Mouse (Mus musculus) stomach, postnatal 0 days (tissue): Measurements from ENCODE around the gene Mien1. TPM values are rescaled to one million over a fixed set of nuclear protein-coding genes. Genes with fewer than 3 reads are reported as not detected.
A peak's percentile ranks its signal among the peaks of the same experiment; 100 is the strongest.

Experiments
- ATAC-seq: fragments of 200-750 bp; cut with Nextera tagmentation; 2 replicates; pipeline ENCODE4 v1.8.0; 2017; ENCODE audit not compliant: low FRiP score, low TSS enrichment
- DNase-seq: peaks from one replicate; pipeline ENCODE4 v3.0.0-alpha.2; 2016; ENCODE audit warnings: low spot score
- H3K27ac ChIP-seq: fragments of 300-500 bp; sonication (generic); replicated peaks from 2 replicates; pipeline ENCODE4 v1.5.1; 2014; ENCODE audit warnings: mild to moderate bottlenecking, control low read depth
- H3K27me3 ChIP-seq: fragments of 300-500 bp; sonication (generic); 2 replicates; pipeline ENCODE4 v1.6.1; 2014; ENCODE audit warnings: low read length; ENCODE audit not compliant: control insufficient read depth, insufficient read depth
- H3K36me3 ChIP-seq: fragments of 300-500 bp; sonication (generic); 2 replicates; pipeline ENCODE4 v1.6.1; 2014; ENCODE audit warnings: low read length, mixed read lengths; ENCODE audit not compliant: control insufficient read depth, insufficient read depth
- H3K4me1 ChIP-seq: fragments of 300-500 bp; sonication (generic); replicated peaks from 2 replicates; pipeline ENCODE4 v1.6.1; 2014; ENCODE audit warnings: antibody characterized with exemption; ENCODE audit not compliant: control insufficient read depth, insufficient read depth
- H3K4me2 ChIP-seq: fragments of 300-500 bp; sonication (generic); replicated peaks from 2 replicates; pipeline ENCODE4 v1.6.1; 2014; ENCODE audit warnings: low read depth, mild to moderate bottlenecking, control low read depth, moderate library complexity
- H3K4me3 ChIP-seq: fragments of 300-500 bp; sonication (generic); 2 replicates; pipeline ENCODE4 v1.5.1; 2014; ENCODE audit warnings: low read depth, low read length, control low read depth
- H3K9ac ChIP-seq: fragments of 300-500 bp; sonication (generic); 2 replicates; pipeline ENCODE4 v1.6.1; 2014; ENCODE audit warnings: mild to moderate bottlenecking, low read length, control low read depth, mixed read lengths
- H3K9me3 ChIP-seq: fragments of 300-500 bp; sonication (generic); 2 replicates; pipeline ENCODE4 v1.6.1; 2016; ENCODE audit warnings: low read length; ENCODE audit not compliant: control insufficient read depth
- CTCF ChIP-seq: IDR thresholded peaks from 2 replicates; pipeline ENCODE4 v1.5.1; 2016; ENCODE audit warnings: antibody characterized with exemption, low read depth, mild to moderate bottlenecking, moderate library complexity
- EP300 ChIP-seq: optimal IDR thresholded peaks from 2 replicates; pipeline ENCODE3; 2016; ENCODE audit warnings: antibody characterized with exemption
- WGBS: fragments of 180-500 bp; shearing (Covaris S2); extraction: QIAGEN DNeasy Blood & Tissue Kit; methylation state at CpG from one replicate; pipeline ENCODE4 v1.1.7; 2014; 5-methylcytosine and 5-hydroxymethylcytosine counted together
- polyA plus RNA-seq: library from polyadenylated mRNA; unstranded; fragments of >200 nt; fragmentation: Nextera tagmentation; extraction: Ambion mirVana; gene quantifications from 2 replicates; pipeline ENCODE4 v1.2.1, GENCODE M21; 2015

Mien1 gene
- polyA plus RNA-seq, 1 experiment from 2014 or later = 142 TPM

- Histone ChIP-seq H3K27ac (no peak overlapping the region), H3K27me3 (no peaks in the 10 kb centered on the region), H3K9ac (no peak overlapping the region), H3K9me3 (no peaks in the 10 kb centered on the region), H3K36me3 (no peaks in the 10 kb centered on the region), H3K4me3 (no peak overlapping the region), H3K4me1 (no peaks in the 10 kb centered on the region), H3K4me2 (no peak overlapping the region)
- DNase-seq (no peak), ATAC-seq (no peak)
- 90% methylated on average over 6 of the region's 6 CpGs for WGBS
- TF ChIP-seq EP300 (no peak), CTCF (no peak)
Measured at GRCm38 (mm10) chr11:98462255-98462654, 23.5 kb upstream of the Mien1 start.

- no peaks in the 10 kb centered on the region for H3K36me3 ChIP-seq
- ATAC-seq (no peak), DNase-seq (no peak)
- no peak overlapping the region for H3K27ac ChIP-seq
- no peak overlapping the region for H3K9ac ChIP-seq
- no peak overlapping the region for H3K4me2 ChIP-seq
- H3K27me3 ChIP-seq = no peaks in the 10 kb centered on the region
- H3K9me3 ChIP-seq = no peaks in the 10 kb centered on the region
- 37% methylated on average over 6 of the region's 6 CpGs for WGBS
- H3K4me1 ChIP-seq = no peaks in the 10 kb centered on the region
- H3K4me3 ChIP-seq = no peak overlapping the region
- no peak for TF ChIP-seq CTCF
- TF ChIP-seq EP300 = no peak
Measured at GRCm38 (mm10) chr11:98461109-98461720, 22.4 kb upstream of the Mien1 start.

GRCm38 (mm10) chr11:98459860-98460259, 21.1 kb upstream of the Mien1 start:
- no peaks in the 10 kb centered on the region for H3K9me3 ChIP-seq
- H3K4me1 ChIP-seq = no peaks in the 10 kb centered on the region
- DNase-seq (no peak), ATAC-seq (no peak)
- H3K4me3 ChIP-seq = no peak overlapping the region
- no peaks in the 10 kb centered on the region for H3K27me3 ChIP-seq
- no peak overlapping the region for H3K9ac ChIP-seq
- no peaks in the 10 kb centered on the region for H3K36me3 ChIP-seq
- no peak overlapping the region for H3K27ac ChIP-seq
- 80% methylated on average over 9 of the region's 9 CpGs for WGBS
- no peak overlapping the region for H3K4me2 ChIP-seq
- TF ChIP-seq CTCF (no peak), EP300 (no peak)

GRCm38 (mm10) chr11:98459071-98459741, 20.4 kb upstream of the Mien1 start:
- no peak overlapping the region for H3K4me2 ChIP-seq
- H3K27ac ChIP-seq = no peak overlapping the region
- no peaks in the 10 kb centered on the region for H3K27me3 ChIP-seq
- no peaks in the 10 kb centered on the region for H3K9me3 ChIP-seq
- no peak overlapping the region for H3K9ac ChIP-seq
- TF ChIP-seq EP300 = no peak
- no peak for TF ChIP-seq CTCF
- ATAC-seq = no peak
- H3K36me3 ChIP-seq = no peaks in the 10 kb centered on the region
- WGBS = 26% methylated on average over 11 of the region's 11 CpGs
- no peaks in the 10 kb centered on the region for H3K4me1 ChIP-seq
- no peak overlapping the region for H3K4me3 ChIP-seq
- no peak for DNase-seq

- WGBS = 5% methylated on average over 21 of the region's 30 CpGs
- Histone ChIP-seq H3K4me2 (peak overlapping the region; percentile 90), H3K9ac (peak overlapping the region; percentile 62), H3K9me3 (no peaks in the 10 kb centered on the region), H3K4me3 (peak overlapping the region; percentile 57), H3K27me3 (no peaks in the 10 kb centered on the region), H3K27ac (0 out of 2 replicates have a peak overlapping the region, but pooled peaks have one; percentile 13), H3K4me1 (no peaks in the 10 kb centered on the region), H3K36me3 (no peaks in the 10 kb centered on the region)
- ATAC-seq (peak; percentile 7), DNase-seq (no peak)
- TF ChIP-seq EP300 (no peak), CTCF (no peak)
Measured at GRCm38 (mm10) chr11:98458121-98458990, 19.6 kb upstream of the Mien1 start.
